Mouse (Mus musculus) CH12.LX (cell line): ENCODE results near the gene Ephb4. TPM values are rescaled to one million over a fixed set of nuclear protein-coding genes. Genes with fewer than 3 reads are reported as not detected.

Experiments used
- DNase-seq: peaks from one replicate; pipeline ENCODE4 v3.0.0-alpha.2; 2013; ENCODE audit errors: extremely low read depth
- H3K27ac ChIP-seq: 2 replicates; pipeline ENCODE4 v1.5.1; 2012; ENCODE audit warnings: low read depth, mild to moderate bottlenecking, control low read depth, moderate library complexity; ENCODE audit not compliant: insufficient read depth
- H3K27me3 ChIP-seq: replicated peaks from 2 replicates; pipeline ENCODE3; 2012; ENCODE audit warnings: inconsistent platforms
- H3K36me3 ChIP-seq, 2 experiments: replicated peaks in 1 of 2; 2 replicates each; pipeline versions ENCODE3 to v1.6.1; 2012; ENCODE audit warnings: inconsistent platforms in 1 of 2, low read length in 1 of 2, mild to moderate bottlenecking in 1 of 2, mixed read lengths in 1 of 2, moderate library complexity in 1 of 2; ENCODE audit not compliant: control insufficient read depth in 1 of 2, insufficient read depth in 1 of 2
- H3K4me1 ChIP-seq, 2 experiments: 2 replicates each; pipeline ENCODE4 v1.6.1; 2012; ENCODE audit warnings: inconsistent platforms in 1 of 2, moderate library complexity in 1 of 2; ENCODE audit not compliant: insufficient read depth in 2 of 2, control insufficient read depth in 1 of 2
- H3K4me2 ChIP-seq: 2 replicates; pipeline ENCODE4 v1.6.1; 2012; ENCODE audit warnings: low read depth, mild to moderate bottlenecking, control low read depth; ENCODE audit not compliant: poor library complexity, insufficient read depth, severe bottlenecking
- H3K4me3 ChIP-seq, 3 experiments: fragments of 150-350 bp in 1 of 3; sonication (generic) in 1 of 3; replicated peaks in 1 of 3; 2 replicates each; pipeline versions ENCODE3 to v1.5.1; 2011 to 2012; ENCODE audit warnings: low read depth in 2 of 3, low read length in 2 of 3, mild to moderate bottlenecking in 2 of 3, moderate library complexity in 2 of 3, control low read depth in 1 of 3, improper control_type of control experiment in 1 of 3, inconsistent platforms in 1 of 3, mixed read lengths in 1 of 3; ENCODE audit not compliant: poor library complexity in 1 of 3
- H3K79me2 ChIP-seq: replicated peaks from 2 replicates; pipeline ENCODE4 v1.6.1; 2012; ENCODE audit warnings: mild to moderate bottlenecking, moderate library complexity; ENCODE audit not compliant: control insufficient read depth, poor library complexity, insufficient read depth, severe bottlenecking; ENCODE audit errors: extremely low read depth
- H3K9ac ChIP-seq: 2 replicates; pipeline ENCODE4 v1.6.1; 2012; ENCODE audit warnings: low read depth, mild to moderate bottlenecking, control low read depth, moderate library complexity; ENCODE audit not compliant: insufficient read depth
- H3K9me3 ChIP-seq: replicated peaks from 2 replicates; pipeline ENCODE3; 2012; ENCODE audit warnings: low read length, inconsistent platforms, mixed read lengths
- CHD1 ChIP-seq: IDR thresholded peaks from 2 replicates; pipeline ENCODE4 v1.6.1; 2012; ENCODE audit warnings: low read depth, low read length, improper control_type of control experiment, inconsistent platforms
- CHD2 ChIP-seq: IDR thresholded peaks from 2 replicates; pipeline ENCODE4 v1.6.1; 2011; ENCODE audit warnings: low read length, improper control_type of control experiment
- E2F4 ChIP-seq: IDR thresholded peaks from 2 replicates; pipeline ENCODE4 v1.6.1; 2011; ENCODE audit warnings: low read depth, low read length, improper control_type of control experiment; ENCODE audit not compliant: insufficient replicate concordance
- EP300 ChIP-seq: IDR thresholded peaks from 2 replicates; pipeline ENCODE4 v1.6.1; 2011; ENCODE audit warnings: low read length, improper control_type of control experiment
- GABPA ChIP-seq: IDR thresholded peaks from 2 replicates; pipeline ENCODE4 v1.6.1; 2012; ENCODE audit warnings: low read depth, low read length, improper control_type of control experiment, inconsistent platforms; ENCODE audit not compliant: insufficient replicate concordance
- HCFC1 ChIP-seq: IDR thresholded peaks from 2 replicates; pipeline ENCODE4 v1.6.1; 2012; ENCODE audit warnings: low read depth, mild to moderate bottlenecking, inconsistent platforms, low read length, improper control_type of control experiment
- JUND ChIP-seq: conservative IDR thresholded peaks from 2 replicates; pipeline ENCODE4 v1.6.1; 2011; ENCODE audit warnings: low read depth, low read length, improper control_type of control experiment
- KAT2A ChIP-seq: IDR thresholded peaks from 2 replicates; pipeline ENCODE4 v1.6.1; 2012; ENCODE audit warnings: low read length, improper control_type of control experiment, inconsistent platforms; ENCODE audit not compliant: insufficient replicate concordance
- MAX ChIP-seq: IDR thresholded peaks from 2 replicates; pipeline ENCODE4 v1.6.1; 2011; ENCODE audit warnings: low read length, improper control_type of control experiment
- MAZ ChIP-seq: IDR thresholded peaks from 2 replicates; pipeline ENCODE4 v1.6.1; 2012; ENCODE audit warnings: low read depth, mild to moderate bottlenecking, inconsistent platforms, low read length, improper control_type of control experiment, moderate library complexity
- NELFE ChIP-seq: IDR thresholded peaks from 2 replicates; pipeline ENCODE4 v1.6.1; 2011; ENCODE audit warnings: low read depth, low read length, improper control_type of control experiment
- PAX5 ChIP-seq: IDR thresholded peaks from 2 replicates; pipeline ENCODE4 v1.6.1; 2012; ENCODE audit warnings: low read length, inconsistent platforms, mixed read lengths
- POLR2A ChIP-seq: IDR thresholded peaks from 2 replicates; pipeline ENCODE4 v1.6.1; 2011; ENCODE audit warnings: low read depth, mild to moderate bottlenecking, improper control_type of control experiment, low read length
- POLR2AphosphoS2 ChIP-seq: IDR thresholded peaks from 2 replicates; pipeline ENCODE4 v1.6.1; 2011; ENCODE audit warnings: low read depth, low read length, improper control_type of control experiment
- RAD21 ChIP-seq: IDR thresholded peaks from 2 replicates; pipeline ENCODE4 v1.6.1; 2011; ENCODE audit warnings: low read depth, mild to moderate bottlenecking, low read length, improper control_type of control experiment, moderate library complexity
- RCOR1 ChIP-seq: conservative IDR thresholded peaks from 2 replicates; pipeline ENCODE4 v1.6.1; 2012; ENCODE audit warnings: low read depth, mild to moderate bottlenecking, inconsistent platforms, low read length, improper control_type of control experiment
- SIN3A ChIP-seq: IDR thresholded peaks from 2 replicates; pipeline ENCODE4 v1.6.1; 2012; ENCODE audit warnings: low read length, improper control_type of control experiment, inconsistent platforms
- SMC3 ChIP-seq: IDR thresholded peaks from 2 replicates; pipeline ENCODE4 v1.6.1; 2011; ENCODE audit warnings: low read depth, low read length, improper control_type of control experiment
- TBP ChIP-seq: conservative IDR thresholded peaks from 2 replicates; pipeline ENCODE4 v1.6.1; 2011; ENCODE audit warnings: low read depth, low read length, improper control_type of control experiment
- UBTF ChIP-seq: IDR thresholded peaks from 2 replicates; pipeline ENCODE4 v1.6.1; 2012; ENCODE audit warnings: low read depth, mild to moderate bottlenecking, inconsistent platforms, low read length, improper control_type of control experiment, moderate library complexity
- ZC3H11A ChIP-seq: IDR thresholded peaks from 2 replicates; pipeline ENCODE4 v1.6.1; 2012; ENCODE audit warnings: low read depth, mild to moderate bottlenecking, inconsistent platforms, low read length, improper control_type of control experiment
- ZKSCAN1 ChIP-seq: IDR thresholded peaks from 2 replicates; pipeline ENCODE4 v1.6.1; 2012; ENCODE audit warnings: low read depth, inconsistent platforms, low read length, improper control_type of control experiment, borderline replicate concordance
- ZMIZ1 ChIP-seq: IDR thresholded peaks from 2 replicates; pipeline ENCODE4 v1.6.1; 2012; ENCODE audit warnings: low read depth, mild to moderate bottlenecking, inconsistent platforms, low read length, improper control_type of control experiment
- ZNF384 ChIP-seq: IDR thresholded peaks from 2 replicates; pipeline ENCODE4 v1.6.1; 2012; ENCODE audit warnings: low read depth, low read length, improper control_type of control experiment, inconsistent platforms
- dilution Hi-C: fragments of 300-500 bp; cut with MboI; formaldehyde crosslinking; loops from 2 replicates; pipeline ENCODE4 v1.14.3; 2020; ENCODE audit warnings: low sequenced_read_pairs; ENCODE audit not compliant: extremely low pct_unique_long_range_greater_than_20kb, extremely low pct_ligation_motif_present
- in situ Hi-C: fragments of 300-500 bp; cut with MboI; formaldehyde crosslinking; loops from 3 replicates; pipeline ENCODE4 v1.14.3; 2019; ENCODE audit warnings: low sequenced_read_pairs, low pct_ligation_motif_present, low pct_unique_long_range_greater_than_20kb, mixed read lengths
- polyA plus RNA-seq: library from polyadenylated mRNA; unstranded; fragments of >175 nt; gene quantifications from 2 replicates; pipeline ENCODE4 v1.2.1, GENCODE M21; 2012; ENCODE audit warnings: low read depth; ENCODE audit not compliant: insufficient read length
- total RNA-seq, 2 experiments: library from RNA; depleted of rRNA; stranded (reverse); fragments of 300-350 nt in 1 of 2; fragments of >200 nt in 1 of 2; gene quantifications; 2 replicates each; pipeline ENCODE4 v1.2.3; 2012 to 2014

Ephb4 gene
- total and polyA plus RNA-seq, 3 experiments, result 0.56 to 2.2 (median 1.5) TPM

GRCm38 (mm10) chr5:137410066-137410465, 60.2 kb downstream of the Ephb4 start:
- Histone ChIP-seq H3K27me3 (peaks cover 91% of the 10 kb centered on the region), H3K79me2 (no peaks in the 10 kb centered on the region), H3K9me3 (no peaks in the 10 kb centered on the region), H3K36me3 (no peaks in the 10 kb centered on the region), H3K4me3 (no peak overlapping the region), H3K4me2 (no peak overlapping the region), H3K27ac (no peak overlapping the region), H3K9ac (no peak overlapping the region), H3K4me1 (peaks cover 4 to 8% of the 10 kb centered on the region in 2 experiments; a peak in 2 of 4 replicates)
- dilution Hi-C loops, result no loop called here
- no peak for DNase-seq
- in situ Hi-C loops, result no loop called here
- TF ChIP-seq UBTF (no peak), GABPA (no peak), PAX5 (no peak), JUND (no peak), ZKSCAN1 (no peak), MAX (no peak), TBP (no peak), CHD1 (no peak), ZNF384 (no peak), SIN3A (no peak), KAT2A (no peak)

DNA sequence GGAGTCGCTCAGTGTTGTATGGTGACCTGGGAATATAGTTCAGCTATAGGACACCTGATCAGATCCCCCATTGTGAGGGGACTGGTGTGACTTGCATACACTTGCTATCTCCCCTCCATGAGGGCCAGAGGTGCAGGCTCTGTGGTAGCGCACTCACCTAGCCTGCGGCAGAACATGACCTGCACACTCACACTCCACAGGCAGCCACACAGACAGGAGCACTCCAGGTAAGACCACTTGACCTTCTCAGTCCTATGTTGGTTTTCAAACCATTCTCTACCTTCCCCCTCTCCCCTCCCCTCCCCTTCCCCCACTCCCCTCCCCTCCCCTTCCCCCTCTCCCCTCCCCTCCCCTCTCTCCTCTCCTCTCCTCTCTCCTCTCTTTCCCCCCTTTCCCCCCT, 60.6 kb downstream of the Ephb4 start:
- dilution Hi-C loops (no loop called here), in situ Hi-C loops (no loop called here)
- no peak overlapping the region for H3K4me3 ChIP-seq
- H3K4me2 ChIP-seq, result no peak overlapping the region
- peaks cover 4 to 8% of the 10 kb centered on the region in 2 experiments; a peak in 2 of 4 replicates for H3K4me1 ChIP-seq
- no peak overlapping the region for H3K9ac ChIP-seq
- no peaks in the 10 kb centered on the region for H3K36me3 ChIP-seq
- no peaks in the 10 kb centered on the region for H3K9me3 ChIP-seq
- H3K79me2 ChIP-seq, result no peaks in the 10 kb centered on the region
- TF ChIP-seq RAD21 (no peak), POLR2A (no peak), POLR2AphosphoS2 (no peak)
- DNase-seq, result no peak
- no peak overlapping the region for H3K27ac ChIP-seq
- H3K27me3 ChIP-seq, result peaks cover 91% of the 10 kb centered on the region

DNA sequence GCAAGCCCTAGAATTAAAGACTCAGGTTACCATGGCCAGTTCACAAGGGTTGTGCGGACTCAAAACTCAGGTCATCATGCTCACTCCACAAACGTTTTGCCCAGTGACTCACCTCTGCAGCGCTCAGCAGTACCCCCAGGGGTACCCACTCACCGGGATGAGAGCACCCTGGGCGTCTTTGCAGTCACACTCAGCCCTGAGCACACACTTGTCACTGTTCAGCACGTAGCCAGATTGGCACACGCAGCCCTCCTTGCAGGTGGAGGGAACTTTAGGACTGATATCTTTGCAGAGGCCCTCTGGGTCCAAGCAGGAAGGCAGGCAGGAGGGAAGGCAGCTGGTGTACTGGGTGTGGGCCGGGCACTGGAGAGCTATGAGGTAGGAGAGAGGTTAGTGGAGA, 61.3 kb downstream of the Ephb4 start:
- H3K4me1 ChIP-seq, result peaks cover 4 to 8% of the 10 kb centered on the region in 2 experiments; a peak in 2 of 4 replicates
- no peak overlapping the region for H3K4me3 ChIP-seq
- DNase-seq, result no peak
- dilution Hi-C loops (no loop called here), in situ Hi-C loops (no loop called here)
- H3K79me2 ChIP-seq, result no peaks in the 10 kb centered on the region
- no peak overlapping the region for H3K9ac ChIP-seq
- TF ChIP-seq MAX (no peak), HCFC1 (no peak), ZC3H11A (no peak), POLR2A (no peak), NELFE (no peak), RAD21 (no peak), JUND (no peak), CHD2 (no peak), SMC3 (no peak), MAZ (no peak), EP300 (no peak), E2F4 (no peak), POLR2AphosphoS2 (no peak), ZMIZ1 (no peak), ZNF384 (no peak), RCOR1 (no peak)
- peaks cover 91% of the 10 kb centered on the region for H3K27me3 ChIP-seq
- no peak overlapping the region for H3K4me2 ChIP-seq
- no peak overlapping the region for H3K27ac ChIP-seq
- H3K36me3 ChIP-seq, result no peaks in the 10 kb centered on the region
- H3K9me3 ChIP-seq, result no peaks in the 10 kb centered on the region
